Mouse (Mus musculus): ENCODE measurements around the gene Srsf6. TPM values are rescaled to one million over a fixed set of nuclear protein-coding genes. Genes with fewer than 3 reads are reported as not detected.

Gene Srsf6
- polyA plus RNA-seq, 1 experiment from 2014 or later: 243 TPM

GRCm38 (mm10) chr2:162900590-162900916 lies 30.8 kb upstream of the Srsf6 start:
- ATAC-seq (ENCODE audit: low FRiP score, low TSS enrichment): no peak
- no peak overlapping the region for H3K27ac ChIP-seq (ENCODE audit: low read depth, low read length)
- WGBS: 19% methylated on average over 2 of the region's 2 CpGs
- H3K9ac ChIP-seq (ENCODE audit: low read depth, low read length): no peak overlapping the region
- H3K36me3 ChIP-seq (ENCODE audit: control insufficient read depth, insufficient read depth, low read length): no peaks in the 10 kb centered on the region
- H3K4me1 ChIP-seq (ENCODE audit: control insufficient read depth, insufficient read depth, low read length): no peaks in the 10 kb centered on the region
- no peak overlapping the region for H3K4me2 ChIP-seq (replicated peaks; ENCODE audit: low read depth, low read length)
- H3K9me3 ChIP-seq (ENCODE audit: control insufficient read depth, low read length): no peaks in the 10 kb centered on the region
- H3K4me3 ChIP-seq (ENCODE audit: low read length): no peak overlapping the region
- no peaks in the 10 kb centered on the region for H3K27me3 ChIP-seq (ENCODE audit: control insufficient read depth, insufficient read depth, low read length)

- Histone ChIP-seq H3K4me2 (replicated peaks; ENCODE audit: low read depth, low read length) (no peak overlapping the region), H3K9ac (ENCODE audit: low read depth, low read length) (no peak overlapping the region), H3K4me3 (ENCODE audit: low read length) (no peak overlapping the region), H3K27me3 (ENCODE audit: control insufficient read depth, insufficient read depth, low read length) (no peaks in the 10 kb centered on the region; the same call in 1 of the 2 replicates), H3K4me1 (ENCODE audit: control insufficient read depth, insufficient read depth, low read length) (no peaks in the 10 kb centered on the region), H3K36me3 (ENCODE audit: control insufficient read depth, insufficient read depth, low read length) (no peaks in the 10 kb centered on the region), H3K27ac (ENCODE audit: low read depth, low read length) (no peak overlapping the region), H3K9me3 (ENCODE audit: control insufficient read depth, low read length) (no peaks in the 10 kb centered on the region)
- 66% methylated on average over 4 of the region's 4 CpGs for WGBS
- no peak for ATAC-seq (ENCODE audit: low FRiP score, low TSS enrichment)
These were observed 25.4 kb upstream of the Srsf6 start for GRCm38 (mm10) chr2:162905902-162906301.

GRCm38 (mm10) chr2:162908052-162908491 lies 23.3 kb upstream of the Srsf6 start:
- Histone ChIP-seq H3K27me3 (ENCODE audit: control insufficient read depth, insufficient read depth, low read length) (no peaks in the 10 kb centered on the region; the same call in 1 of the 2 replicates), H3K4me1 (ENCODE audit: control insufficient read depth, insufficient read depth, low read length) (no peaks in the 10 kb centered on the region), H3K9me3 (ENCODE audit: control insufficient read depth, low read length) (no peaks in the 10 kb centered on the region), H3K27ac (ENCODE audit: low read depth, low read length) (no peak overlapping the region), H3K9ac (ENCODE audit: low read depth, low read length) (no peak overlapping the region), H3K4me3 (ENCODE audit: low read length) (no peak overlapping the region), H3K4me2 (replicated peaks; ENCODE audit: low read depth, low read length) (no peak overlapping the region), H3K36me3 (ENCODE audit: control insufficient read depth, insufficient read depth, low read length) (no peaks in the 10 kb centered on the region)
- 45% methylated on average over 16 of the region's 16 CpGs for WGBS
- no peak for ATAC-seq (ENCODE audit: low FRiP score, low TSS enrichment)

GRCm38 (mm10) chr2:162914040-162914439 lies 17.3 kb upstream of the Srsf6 start:
- Histone ChIP-seq H3K27me3 (ENCODE audit: control insufficient read depth, insufficient read depth, low read length) (no peaks in the 10 kb centered on the region), H3K4me2 (replicated peaks; ENCODE audit: low read depth, low read length) (no peak overlapping the region), H3K4me1 (ENCODE audit: control insufficient read depth, insufficient read depth, low read length) (no peaks in the 10 kb centered on the region), H3K36me3 (ENCODE audit: control insufficient read depth, insufficient read depth, low read length) (no peaks in the 10 kb centered on the region), H3K9me3 (ENCODE audit: control insufficient read depth, low read length) (no peaks in the 10 kb centered on the region), H3K4me3 (ENCODE audit: low read length) (no peak overlapping the region), H3K9ac (ENCODE audit: low read depth, low read length) (no peak overlapping the region), H3K27ac (ENCODE audit: low read depth, low read length) (no peak overlapping the region)
- 85% methylated on average over 3 of the region's 3 CpGs for WGBS
- ATAC-seq (ENCODE audit: low FRiP score, low TSS enrichment): no peak

GRCm38 (mm10) chr2:162914519-162914918 lies 16.8 kb upstream of the Srsf6 start:
- no peak overlapping the region for H3K27ac ChIP-seq (ENCODE audit: low read depth, low read length)
- 46% methylated on average over 2 of the region's 2 CpGs for WGBS

GRCm38 (mm10) chr2:162919926-162920325 lies 11.4 kb upstream of the Srsf6 start:
- H3K4me1 ChIP-seq (ENCODE audit: control insufficient read depth, insufficient read depth, low read length): no peaks in the 10 kb centered on the region

More at GRCm38 (mm10) chr2:162914519-162914918, 16.8 kb upstream of the Srsf6 start:
- Histone ChIP-seq H3K4me2 (replicated peaks; ENCODE audit: low read depth, low read length) (no peak overlapping the region), H3K9ac (ENCODE audit: low read depth, low read length) (no peak overlapping the region), H3K9me3 (ENCODE audit: control insufficient read depth, low read length) (no peaks in the 10 kb centered on the region), H3K4me3 (ENCODE audit: low read length) (no peak overlapping the region), H3K36me3 (ENCODE audit: control insufficient read depth, insufficient read depth, low read length) (no peaks in the 10 kb centered on the region), H3K4me1 (ENCODE audit: control insufficient read depth, insufficient read depth, low read length) (no peaks in the 10 kb centered on the region), H3K27me3 (ENCODE audit: control insufficient read depth, insufficient read depth, low read length) (no peaks in the 10 kb centered on the region)
- ATAC-seq (ENCODE audit: low FRiP score, low TSS enrichment): no peak

GRCm38 (mm10) chr2:162922183-162922582 lies 9.1 kb upstream of the Srsf6 start:
- Histone ChIP-seq H3K27me3 (ENCODE audit: control insufficient read depth, insufficient read depth, low read length) (no peaks in the 10 kb centered on the region), H3K9me3 (ENCODE audit: control insufficient read depth, low read length) (no peaks in the 10 kb centered on the region), H3K4me1 (ENCODE audit: control insufficient read depth, insufficient read depth, low read length) (no peaks in the 10 kb centered on the region), H3K4me3 (ENCODE audit: low read length) (no peak overlapping the region), H3K4me2 (replicated peaks; ENCODE audit: low read depth, low read length) (no peak overlapping the region), H3K36me3 (ENCODE audit: control insufficient read depth, insufficient read depth, low read length) (no peaks in the 10 kb centered on the region), H3K9ac (ENCODE audit: low read depth, low read length) (no peak overlapping the region), H3K27ac (ENCODE audit: low read depth, low read length) (no peak overlapping the region)
- ATAC-seq (ENCODE audit: low FRiP score, low TSS enrichment): no peak
- 20% methylated on average over 6 of the region's 6 CpGs for WGBS

More at GRCm38 (mm10) chr2:162919926-162920325, 11.4 kb upstream of the Srsf6 start:
- no peak for ATAC-seq (ENCODE audit: low FRiP score, low TSS enrichment)
- 33% methylated on average over 5 of the region's 5 CpGs for WGBS
- H3K4me3 ChIP-seq (ENCODE audit: low read length): no peak overlapping the region
- H3K4me2 ChIP-seq (replicated peaks; ENCODE audit: low read depth, low read length): no peak overlapping the region
- no peak overlapping the region for H3K27ac ChIP-seq (ENCODE audit: low read depth, low read length)
- H3K27me3 ChIP-seq (ENCODE audit: control insufficient read depth, insufficient read depth, low read length): no peaks in the 10 kb centered on the region
- H3K9ac ChIP-seq (ENCODE audit: low read depth, low read length): no peak overlapping the region
- H3K9me3 ChIP-seq (ENCODE audit: control insufficient read depth, low read length): no peaks in the 10 kb centered on the region
- H3K36me3 ChIP-seq (ENCODE audit: control insufficient read depth, insufficient read depth, low read length): no peaks in the 10 kb centered on the region

- H3K9ac ChIP-seq (ENCODE audit: low read depth, low read length): no peak overlapping the region
- H3K4me1 ChIP-seq (ENCODE audit: control insufficient read depth, insufficient read depth, low read length): no peaks in the 10 kb centered on the region
- no peak overlapping the region for H3K27ac ChIP-seq (ENCODE audit: low read depth, low read length)
- H3K36me3 ChIP-seq (ENCODE audit: control insufficient read depth, insufficient read depth, low read length): no peaks in the 10 kb centered on the region
- H3K27me3 ChIP-seq (ENCODE audit: control insufficient read depth, insufficient read depth, low read length): no peaks in the 10 kb centered on the region
- 68% methylated on average over 5 of the region's 5 CpGs for WGBS
- H3K4me2 ChIP-seq (replicated peaks; ENCODE audit: low read depth, low read length): no peak overlapping the region
- no peak for ATAC-seq (ENCODE audit: low FRiP score, low TSS enrichment)
- no peaks in the 10 kb centered on the region for H3K9me3 ChIP-seq (ENCODE audit: control insufficient read depth, low read length)
- H3K4me3 ChIP-seq (ENCODE audit: low read length): no peak overlapping the region
These were observed 8.5 kb upstream of the Srsf6 start for GRCm38 (mm10) chr2:162922834-162923233.

GRCm38 (mm10) chr2:162924126-162924525 lies 7.2 kb upstream of the Srsf6 start:
- Histone ChIP-seq H3K27ac (ENCODE audit: low read depth, low read length) (no peak overlapping the region), H3K4me3 (ENCODE audit: low read length) (no peak overlapping the region), H3K4me2 (replicated peaks; ENCODE audit: low read depth, low read length) (no peak overlapping the region), H3K9me3 (ENCODE audit: control insufficient read depth, low read length) (no peaks in the 10 kb centered on the region), H3K36me3 (ENCODE audit: control insufficient read depth, insufficient read depth, low read length) (no peaks in the 10 kb centered on the region), H3K4me1 (ENCODE audit: control insufficient read depth, insufficient read depth, low read length) (no peaks in the 10 kb centered on the region), H3K9ac (ENCODE audit: low read depth, low read length) (no peak overlapping the region), H3K27me3 (ENCODE audit: control insufficient read depth, insufficient read depth, low read length) (peaks cover under 1% of the 10 kb centered on the region; the same call in 1 of the 2 replicates)
- 39% methylated on average over 5 of the region's 5 CpGs for WGBS
- ATAC-seq (ENCODE audit: low FRiP score, low TSS enrichment): no peak

Measured in kidney, embryonic 14.5 days (tissue).